Mouse (Mus musculus): ENCODE measurements around the gene Sgpp1.

DNA sequence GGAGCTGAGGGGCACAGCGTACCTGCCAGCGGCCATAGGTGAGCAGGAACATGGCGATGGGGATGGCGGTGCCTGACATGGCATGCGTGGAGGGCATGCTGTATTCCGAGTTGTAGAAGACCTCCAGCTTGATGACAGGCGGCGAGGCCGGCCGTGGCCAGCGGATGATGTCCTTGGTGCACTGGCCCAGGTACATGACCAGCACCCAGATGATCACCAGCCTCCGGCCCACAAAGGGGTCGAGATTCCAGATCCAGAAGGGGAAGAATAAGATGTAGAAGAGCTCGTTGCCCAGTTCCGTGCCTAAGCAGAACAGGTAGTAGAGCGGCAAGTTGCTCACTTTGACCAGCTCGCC is 661 bp downstream of the Sgpp1 start:
- TF ChIP-seq POLR2A (IDR thresholded peaks at IDR 0.05; ENCODE audit: low read depth, low read length) (no peak), CTCF (IDR thresholded peaks at IDR 0.05; ENCODE audit: extremely low read depth, insufficient read depth, insufficient read length, insufficient replicate concordance) (no peak)

All from spleen, adult 2 months (tissue).